Mouse (Mus musculus) neutrophil, adult 59 days (primary cell): ENCODE measurements around the gene Calml3. TPM values are rescaled to one million over a fixed set of nuclear protein-coding genes. Genes with fewer than 3 reads are reported as not detected.

ENCODE experiments used
- total RNA-seq, 2 experiments: library from RNA; stranded (reverse); gene quantifications; 1 replicate in 1 of 2; 2 replicates in 1 of 2; pipeline ENCODE4 v1.2.4; 2023

Gene Calml3
- total RNA-seq = not detected

DNA sequence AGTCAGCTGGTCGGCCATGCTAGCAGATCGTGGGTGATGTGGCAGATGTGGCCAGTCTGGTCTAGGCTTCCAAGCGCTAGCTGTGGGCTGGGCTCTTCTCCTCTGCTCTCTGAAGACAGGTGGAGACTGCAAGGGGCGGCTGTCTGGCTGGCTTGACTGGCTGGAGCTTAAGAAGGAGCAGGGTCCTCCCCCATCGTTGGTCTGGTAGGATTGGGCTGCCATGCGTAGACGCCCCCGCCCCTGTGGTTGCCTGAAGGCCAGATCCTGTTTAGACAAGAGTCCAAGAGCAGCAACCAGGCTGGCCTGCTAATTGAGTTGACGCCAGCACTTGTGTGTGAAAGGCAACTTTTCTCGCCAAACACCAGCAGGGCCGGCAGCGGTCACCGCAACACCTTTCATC is at the start of gene Calml3:
Gene Calml3 (minus strand): TSS at position 131 of the 400 bp plus-strand sequence.

GRCm38 (mm10) chr13:3837312-3837807 is 33.2 kb upstream of the Calml3 start, which contains the start of gene Calm4:
TSS of gene Calm4 (plus strand) at chr13:3837757.

Other genes with a start within 250 kb of the Calml3 start
- 10 to 100 TPM; 10.2 to 11.0 TPM for gene Fam208b, start 193.2 kb downstream of the Calml3 start, total RNA-seq
- 1 to 10 TPM; 2.2 TPM for gene Asb13, start 170.3 kb downstream of the Calml3 start, total RNA-seq
- not detected for gene Calm4, start 33.4 kb upstream of the Calml3 start, total RNA-seq
- gene Calm5, start 49.9 kb upstream of the Calml3 start, total RNA-seq = not detected
- 10 to 100 TPM; 18.2 to 18.7 TPM for gene Net1, start 113.9 kb upstream of the Calml3 start, total RNA-seq
- gene Tubal3, start 114.0 kb upstream of the Calml3 start, total RNA-seq = not detected
- not detected for gene Ucn3, start 141.0 kb upstream of the Calml3 start, total RNA-seq
- not detected for gene Akr1c14, start 244.7 kb upstream of the Calml3 start, total RNA-seq